Mouse (Mus musculus): ENCODE data around the gene 4930564D02Rik.

- TF ChIP-seq CTCF (IDR thresholded peaks at IDR 0.05; ENCODE audit: extremely low read depth, insufficient read depth, low read length) (no peak), POLR2A (IDR thresholded peaks at IDR 0.05; ENCODE audit: extremely low read depth, insufficient read depth, low read length) (no peak)
These were observed 14.3 kb upstream of the 4930564D02Rik start for GRCm38 (mm10) chr3:105052171-105052936.
